In genomic region chr10:108088883-108089282, GRCm38 (mm10) we compare ENCODE assay signal across 9 mouse cellular contexts.
DNase-seq lines count a peak whose midpoint lies in the region; ATAC-seq lines count a peak whose summit lies in the region.
"Had no signal": no experiment of that assay in that cellular context is flagged by ENCODE, and none has a peak within 500 bp of the region (broad histone marks: within the 10 kb centered on the region; RNA-seq: fewer than 3 reads in every experiment).

No protein-coding gene starts in this region.

- DNase-seq in retina, embryonic 14.5 days (ENCODE audit: low spot score), result no peak
- DNase-seq in testis, postnatal 10 days (ENCODE audit: low spot score), result no peak

- WGBS in kidney, embryonic 15.5 days, result 69% methylated on average over 8 of the region's 8 CpGs
- WGBS in kidney, embryonic 16.5 days, result 66% methylated on average over 8 of the region's 8 CpGs
- 29% methylated on average over 8 of the region's 8 CpGs for WGBS in heart, embryonic 14.5 days

- H3K4me2 ChIP-seq in kidney, embryonic 15.5 days, result no peak overlapping the region
- H3K4me2 ChIP-seq in kidney, embryonic 16.5 days (replicated peaks; ENCODE audit: low read depth, low read length), result no peak overlapping the region
- peak overlapping the region; percentile 21 for H3K4me2 ChIP-seq in heart, embryonic 14.5 days (ENCODE audit: low read length)
- H3K4me2 ChIP-seq: limb, embryonic 15.5 days had no signal

- no peaks in the 10 kb centered on the region for H3K27me3 ChIP-seq in kidney, embryonic 15.5 days
- no peaks in the 10 kb centered on the region for H3K27me3 ChIP-seq in kidney, embryonic 16.5 days (ENCODE audit: insufficient read depth, low read length)
- H3K27me3 ChIP-seq in heart, embryonic 14.5 days (ENCODE audit: control insufficient read depth, insufficient read depth, low read length), result no peaks in the 10 kb centered on the region
- H3K27me3 ChIP-seq: limb, embryonic 15.5 days had no signal

- H3K27ac ChIP-seq in kidney, embryonic 15.5 days, result peak overlapping the region; percentile 48; the same call in 1 of the 2 replicates
- no peak overlapping the region; the same call in 1 of the 2 replicates for H3K27ac ChIP-seq in kidney, embryonic 16.5 days (ENCODE audit: low read length)
- H3K27ac ChIP-seq in heart, embryonic 14.5 days (replicated peaks in 1 of 2; ENCODE audit: control insufficient read depth in 1 of 2, insufficient read depth in 1 of 2, low read depth in 2 of 2, low read length in 2 of 2), result peak overlapping the region; percentile 68 to 81
- H3K27ac ChIP-seq: limb, embryonic 15.5 days had no signal

- H3K4me3 ChIP-seq in kidney, embryonic 15.5 days (replicated peaks), result no peak overlapping the region
- H3K4me3 ChIP-seq in kidney, embryonic 16.5 days (ENCODE audit: low read length), result no peak overlapping the region
- no peak overlapping the region for H3K4me3 ChIP-seq in heart, embryonic 14.5 days (ENCODE audit: control insufficient read depth in 1 of 2, insufficient read depth in 1 of 2, low read depth in 1 of 2, low read length in 2 of 2)
- H3K4me3 ChIP-seq: limb, embryonic 15.5 days had no signal

- no peaks in the 10 kb centered on the region for H3K9me3 ChIP-seq in kidney, embryonic 15.5 days (replicated peaks)
- no peaks in the 10 kb centered on the region for H3K9me3 ChIP-seq in kidney, embryonic 16.5 days (ENCODE audit: low read length)
- H3K9me3 ChIP-seq in heart, embryonic 14.5 days (ENCODE audit: control insufficient read depth, low read length), result no peaks in the 10 kb centered on the region
- H3K9me3 ChIP-seq: limb, embryonic 15.5 days had no signal

- H3K36me3 ChIP-seq in kidney, embryonic 15.5 days, result no peaks in the 10 kb centered on the region
- no peaks in the 10 kb centered on the region for H3K36me3 ChIP-seq in kidney, embryonic 16.5 days (ENCODE audit: insufficient read depth, low read length)
- no peaks in the 10 kb centered on the region for H3K36me3 ChIP-seq in heart, embryonic 14.5 days (ENCODE audit: control insufficient read depth, insufficient read depth, low read length)
- H3K36me3 ChIP-seq: limb, embryonic 15.5 days had no signal

- no peak overlapping the region for H3K9ac ChIP-seq in kidney, embryonic 15.5 days
- H3K9ac ChIP-seq in kidney, embryonic 16.5 days (replicated peaks; ENCODE audit: low read length), result no peak overlapping the region
- H3K9ac ChIP-seq in heart, embryonic 14.5 days (ENCODE audit: low read length), result peak overlapping the region; percentile 58
- H3K9ac ChIP-seq: limb, embryonic 15.5 days had no signal

- ATAC-seq in kidney, embryonic 15.5 days (replicated peaks; ENCODE audit: low FRiP score), result no peak
- no peak for ATAC-seq in kidney, embryonic 16.5 days (ENCODE audit: low FRiP score, low TSS enrichment)
- peak; percentile 36 for ATAC-seq in common myeloid progenitor, adult 5-6 weeks (replicated peaks; ENCODE audit: low read depth, poor library complexity, severe bottlenecking)
- ATAC-seq in heart, embryonic 14.5 days (ENCODE audit: insufficient number of reproducible peaks, insufficient read depth, low FRiP score, low read depth), result no peak
- peak; percentile 18 for ATAC-seq in megakaryocyte progenitor cell, adult 5-6 weeks (replicated peaks; ENCODE audit: poor library complexity)
- ATAC-seq in cerebellum, adult (ENCODE audit: insufficient number of reproducible peaks, low FRiP score, low TSS enrichment), result no peak

- H3K4me1 ChIP-seq in kidney, embryonic 15.5 days, result peaks cover 5% of the 10 kb centered on the region
- peaks cover 5% of the 10 kb centered on the region; the same call in 1 of the 2 replicates for H3K4me1 ChIP-seq in kidney, embryonic 16.5 days (ENCODE audit: insufficient read depth, low read length)
- peaks cover 12 to 24% of the 10 kb centered on the region in 2 experiments for H3K4me1 ChIP-seq in heart, embryonic 14.5 days (ENCODE audit: control insufficient read depth in 2 of 2, insufficient read depth in 2 of 2, low read length in 2 of 2)

Comparison
In these comparisons a context has a peak if more than half of its experiments do, and no peak if none do; other contexts are left out.
1. ATAC-seq: peak in common myeloid progenitor, adult 5-6 weeks (single experiment) and megakaryocyte progenitor cell, adult 5-6 weeks (single experiment); none in kidney, embryonic 15.5 days (single experiment), kidney, embryonic 16.5 days (single experiment), heart, embryonic 14.5 days (single experiment) and cerebellum, adult (single experiment).